Mouse (Mus musculus): ENCODE results near the gene C1qtnf9. TPM values are rescaled to one million over a fixed set of nuclear protein-coding genes. Genes with fewer than 3 reads are reported as not detected.
A peak's percentile ranks its signal among the peaks of the same experiment; 100 is the strongest.

The C1qtnf9 gene
- polyA plus RNA-seq, 1 experiment from 2014 or later, result 0.56 TPM

- Histone ChIP-seq H3K9ac (replicated peaks; ENCODE audit: low read length) (peak overlapping the region; percentile 37; the same call in 1 of the 2 replicates), H3K4me3 (ENCODE audit: low read length) (no peak overlapping the region), H3K4me2 (replicated peaks; ENCODE audit: low read depth, low read length) (0 out of 2 replicates have a peak overlapping the region, but pooled peaks have one; percentile 14), H3K9me3 (ENCODE audit: low read length) (no peaks in the 10 kb centered on the region), H3K4me1 (ENCODE audit: insufficient read depth, low read length) (peaks cover 61% of the 10 kb centered on the region), H3K27me3 (ENCODE audit: insufficient read depth, low read length) (no peaks in the 10 kb centered on the region), H3K27ac (ENCODE audit: low read length) (peak overlapping the region; percentile 76), H3K36me3 (ENCODE audit: insufficient read depth, low read length) (no peaks in the 10 kb centered on the region)
- WGBS, result 7% methylated on average over 4 of the region's 4 CpGs
- ATAC-seq (ENCODE audit: low FRiP score, low TSS enrichment), result peak; percentile 73
These were observed 31.2 kb upstream of the C1qtnf9 start for GRCm38 (mm10) chr14:60736591-60737192.

- H3K4me1 ChIP-seq (ENCODE audit: insufficient read depth, low read length), result peaks cover 61% of the 10 kb centered on the region
- no peak overlapping the region for H3K4me3 ChIP-seq (ENCODE audit: low read length)
- H3K27ac ChIP-seq (ENCODE audit: low read length), result peak overlapping the region; percentile 76
- no peaks in the 10 kb centered on the region for H3K36me3 ChIP-seq (ENCODE audit: insufficient read depth, low read length)
- no peak for ATAC-seq (ENCODE audit: low FRiP score, low TSS enrichment)
- H3K9me3 ChIP-seq (ENCODE audit: low read length), result no peaks in the 10 kb centered on the region
- peak overlapping the region; percentile 37; the same call in 1 of the 2 replicates for H3K9ac ChIP-seq (replicated peaks; ENCODE audit: low read length)
- H3K4me2 ChIP-seq (replicated peaks; ENCODE audit: low read depth, low read length), result no peak overlapping the region
- no peaks in the 10 kb centered on the region for H3K27me3 ChIP-seq (ENCODE audit: insufficient read depth, low read length)
- WGBS, result 26% methylated on average over 7 of the region's 7 CpGs
These were observed 30.7 kb upstream of the C1qtnf9 start for GRCm38 (mm10) chr14:60737202-60737611.

GRCm38 (mm10) chr14:60738434-60738938, 29.4 kb upstream of the C1qtnf9 start:
- no peaks in the 10 kb centered on the region for H3K36me3 ChIP-seq (ENCODE audit: insufficient read depth, low read length)
- H3K9ac ChIP-seq (replicated peaks; ENCODE audit: low read length), result no peak overlapping the region
- H3K4me3 ChIP-seq (ENCODE audit: low read length), result no peak overlapping the region
- H3K4me1 ChIP-seq (ENCODE audit: insufficient read depth, low read length), result peaks cover 51% of the 10 kb centered on the region
- 58% methylated on average over 10 of the region's 10 CpGs for WGBS
- H3K4me2 ChIP-seq (replicated peaks; ENCODE audit: low read depth, low read length), result no peak overlapping the region
- no peak for ATAC-seq (ENCODE audit: low FRiP score, low TSS enrichment)
- H3K27me3 ChIP-seq (ENCODE audit: insufficient read depth, low read length), result no peaks in the 10 kb centered on the region
- no peaks in the 10 kb centered on the region for H3K9me3 ChIP-seq (ENCODE audit: low read length)
- H3K27ac ChIP-seq (ENCODE audit: low read length), result peak overlapping the region; percentile 54; the same call in 1 of the 2 replicates

GRCm38 (mm10) chr14:60739155-60739554, 28.8 kb upstream of the C1qtnf9 start:
- Histone ChIP-seq H3K27ac (ENCODE audit: low read length) (no peak overlapping the region), H3K4me3 (ENCODE audit: low read length) (no peak overlapping the region)

GRCm38 (mm10) chr14:60739616-60740015, 28.3 kb upstream of the C1qtnf9 start:
- no peak overlapping the region for H3K27ac ChIP-seq (ENCODE audit: low read length)
- H3K4me3 ChIP-seq (ENCODE audit: low read length), result no peak overlapping the region
- H3K9ac ChIP-seq (replicated peaks; ENCODE audit: low read length), result no peak overlapping the region
- peaks cover 47% of the 10 kb centered on the region for H3K4me1 ChIP-seq (ENCODE audit: insufficient read depth, low read length)
- no peak overlapping the region for H3K4me2 ChIP-seq (replicated peaks; ENCODE audit: low read depth, low read length)
- no peaks in the 10 kb centered on the region for H3K27me3 ChIP-seq (ENCODE audit: insufficient read depth, low read length)
- ATAC-seq (ENCODE audit: low FRiP score, low TSS enrichment), result no peak
- H3K9me3 ChIP-seq (ENCODE audit: low read length), result no peaks in the 10 kb centered on the region
- 78% methylated on average over 12 of the region's 12 CpGs for WGBS
- no peaks in the 10 kb centered on the region for H3K36me3 ChIP-seq (ENCODE audit: insufficient read depth, low read length)

More at GRCm38 (mm10) chr14:60739155-60739554, 28.8 kb upstream of the C1qtnf9 start:
- Histone ChIP-seq H3K4me1 (ENCODE audit: insufficient read depth, low read length) (peaks cover 47% of the 10 kb centered on the region), H3K9ac (replicated peaks; ENCODE audit: low read length) (no peak overlapping the region), H3K36me3 (ENCODE audit: insufficient read depth, low read length) (no peaks in the 10 kb centered on the region), H3K4me2 (replicated peaks; ENCODE audit: low read depth, low read length) (no peak overlapping the region), H3K27me3 (ENCODE audit: insufficient read depth, low read length) (no peaks in the 10 kb centered on the region), H3K9me3 (ENCODE audit: low read length) (no peaks in the 10 kb centered on the region)
- no peak for ATAC-seq (ENCODE audit: low FRiP score, low TSS enrichment)
- no CpG with 5 or more reads among the region's 9 CpGs for WGBS

GRCm38 (mm10) chr14:60740507-60740906, 27.4 kb upstream of the C1qtnf9 start:
- 0 out of 2 replicates have a peak overlapping the region, but pooled peaks have one; percentile 80 for H3K27ac ChIP-seq (ENCODE audit: low read length)
- H3K36me3 ChIP-seq (ENCODE audit: insufficient read depth, low read length), result peaks cover under 1% of the 10 kb centered on the region; the same call in 1 of the 2 replicates
- no peak overlapping the region for H3K4me3 ChIP-seq (ENCODE audit: low read length)
- 79% methylated on average over 5 of the region's 5 CpGs for WGBS
- peaks cover 47% of the 10 kb centered on the region for H3K4me1 ChIP-seq (ENCODE audit: insufficient read depth, low read length)
- ATAC-seq (ENCODE audit: low FRiP score, low TSS enrichment), result no peak
- no peak overlapping the region for H3K4me2 ChIP-seq (replicated peaks; ENCODE audit: low read depth, low read length)
- no peaks in the 10 kb centered on the region for H3K9me3 ChIP-seq (ENCODE audit: low read length)
- no peaks in the 10 kb centered on the region for H3K27me3 ChIP-seq (ENCODE audit: insufficient read depth, low read length)
- 0 out of 2 replicates have a peak overlapping the region, but pooled peaks have one; percentile 6 for H3K9ac ChIP-seq (replicated peaks; ENCODE audit: low read length)

- Histone ChIP-seq H3K4me2 (replicated peaks; ENCODE audit: low read depth, low read length) (no peak overlapping the region), H3K4me3 (ENCODE audit: low read length) (no peak overlapping the region), H3K27me3 (ENCODE audit: insufficient read depth, low read length) (no peaks in the 10 kb centered on the region), H3K9me3 (ENCODE audit: low read length) (no peaks in the 10 kb centered on the region), H3K27ac (ENCODE audit: low read length) (peak overlapping the region; percentile 80), H3K36me3 (ENCODE audit: insufficient read depth, low read length) (peaks cover 6% of the 10 kb centered on the region; the same call in 1 of the 2 replicates), H3K4me1 (ENCODE audit: insufficient read depth, low read length) (peaks cover 45% of the 10 kb centered on the region), H3K9ac (replicated peaks; ENCODE audit: low read length) (no peak overlapping the region)
- ATAC-seq (ENCODE audit: low FRiP score, low TSS enrichment), result no peak
- 58% methylated on average over 8 of the region's 8 CpGs for WGBS
These were observed 26.9 kb upstream of the C1qtnf9 start for GRCm38 (mm10) chr14:60741033-60741432.

GRCm38 (mm10) chr14:60741490-60741981, 26.4 kb upstream of the C1qtnf9 start:
- H3K27me3 ChIP-seq (ENCODE audit: insufficient read depth, low read length), result no peaks in the 10 kb centered on the region
- 34% methylated on average over 6 of the region's 6 CpGs for WGBS
- ATAC-seq (ENCODE audit: low FRiP score, low TSS enrichment), result peak; percentile 42; the same call in 1 of the 2 replicates
- H3K4me3 ChIP-seq (ENCODE audit: low read length), result no peak overlapping the region
- no peak overlapping the region for H3K4me2 ChIP-seq (replicated peaks; ENCODE audit: low read depth, low read length)
- peak overlapping the region; percentile 80 for H3K27ac ChIP-seq (ENCODE audit: low read length)
- H3K4me1 ChIP-seq (ENCODE audit: insufficient read depth, low read length), result peaks cover 40% of the 10 kb centered on the region
- no peak overlapping the region for H3K9ac ChIP-seq (replicated peaks; ENCODE audit: low read length)
- peaks cover 11% of the 10 kb centered on the region for H3K36me3 ChIP-seq (ENCODE audit: insufficient read depth, low read length)
- no peaks in the 10 kb centered on the region for H3K9me3 ChIP-seq (ENCODE audit: low read length)

GRCm38 (mm10) chr14:60743681-60744080, 24.3 kb upstream of the C1qtnf9 start:
- peaks cover 21% of the 10 kb centered on the region for H3K4me1 ChIP-seq (ENCODE audit: insufficient read depth, low read length)
- no peak overlapping the region for H3K4me2 ChIP-seq (replicated peaks; ENCODE audit: low read depth, low read length)
- no peak for ATAC-seq (ENCODE audit: low FRiP score, low TSS enrichment)
- no peak overlapping the region for H3K4me3 ChIP-seq (ENCODE audit: low read length)
- no peaks in the 10 kb centered on the region for H3K9me3 ChIP-seq (ENCODE audit: low read length)
- H3K36me3 ChIP-seq (ENCODE audit: insufficient read depth, low read length), result peaks cover 25% of the 10 kb centered on the region
- no peak overlapping the region for H3K27ac ChIP-seq (ENCODE audit: low read length)
- H3K9ac ChIP-seq (replicated peaks; ENCODE audit: low read length), result no peak overlapping the region
- H3K27me3 ChIP-seq (ENCODE audit: insufficient read depth, low read length), result no peaks in the 10 kb centered on the region
- WGBS, result 74% methylated on average over 9 of the region's 9 CpGs

GRCm38 (mm10) chr14:60745201-60745600, 22.7 kb upstream of the C1qtnf9 start:
- no peaks in the 10 kb centered on the region for H3K27me3 ChIP-seq (ENCODE audit: insufficient read depth, low read length)
- H3K27ac ChIP-seq (ENCODE audit: low read length), result no peak overlapping the region
- H3K4me2 ChIP-seq (replicated peaks; ENCODE audit: low read depth, low read length), result no peak overlapping the region
- peaks cover 18% of the 10 kb centered on the region for H3K4me1 ChIP-seq (ENCODE audit: insufficient read depth, low read length)
- H3K9me3 ChIP-seq (ENCODE audit: low read length), result no peaks in the 10 kb centered on the region
- no peak overlapping the region for H3K4me3 ChIP-seq (ENCODE audit: low read length)
- peaks cover 34% of the 10 kb centered on the region for H3K36me3 ChIP-seq (ENCODE audit: insufficient read depth, low read length)
- no peak overlapping the region for H3K9ac ChIP-seq (replicated peaks; ENCODE audit: low read length)
- WGBS, result 73% methylated on average over 6 of the region's 6 CpGs
- no peak for ATAC-seq (ENCODE audit: low FRiP score, low TSS enrichment)
